Mouse (Mus musculus) midbrain, postnatal 0 days (tissue): ENCODE measurements at regions not wholly inside any gene's neighbourhood (a gene's known extent, or its start where the extent isn't known, plus 50 kb on each side); places are given as distances from the start of the nearest gene placed in this dataset.

Experiments
- ATAC-seq: fragments of 200-750 bp; cut with Nextera tagmentation; 2 replicates; pipeline ENCODE4 v1.8.0; 2017; ENCODE audit warnings: moderate number of reproducible peaks, mild to moderate bottlenecking, moderate TSS enrichment, moderate library complexity; ENCODE audit not compliant: low FRiP score
- DNase-seq: peaks from one replicate; pipeline ENCODE4 v3.0.0-alpha.2; 2015; ENCODE audit warnings: low spot score
- H3K27ac ChIP-seq: fragments of 300-500 bp; sonication (generic); 2 replicates; pipeline ENCODE4 v1.5.1; 2014; ENCODE audit warnings: low read depth, mild to moderate bottlenecking, low read length, mixed read lengths
- H3K27me3 ChIP-seq: fragments of 300-500 bp; sonication (generic); 2 replicates; pipeline ENCODE4 v1.6.1; 2014; ENCODE audit warnings: low read length, control low read depth, mixed read lengths; ENCODE audit not compliant: insufficient read depth
- H3K36me3 ChIP-seq: fragments of 300-500 bp; sonication (generic); 2 replicates; pipeline ENCODE4 v1.6.1; 2014; ENCODE audit warnings: low read length, control low read depth, mixed read lengths; ENCODE audit not compliant: insufficient read depth
- H3K4me1 ChIP-seq: fragments of 300-500 bp; sonication (generic); 2 replicates; pipeline ENCODE4 v1.6.1; 2014; ENCODE audit warnings: mild to moderate bottlenecking, control low read depth, antibody characterized with exemption, low read length, mixed read lengths; ENCODE audit not compliant: insufficient read depth
- H3K4me2 ChIP-seq: fragments of 300-500 bp; sonication (generic); 2 replicates; pipeline ENCODE4 v1.6.1; 2014; ENCODE audit warnings: low read depth, mild to moderate bottlenecking, low read length, mixed read lengths; ENCODE audit not compliant: poor library complexity, severe bottlenecking
- H3K4me3 ChIP-seq: fragments of 300-500 bp; sonication (generic); 2 replicates; pipeline ENCODE4 v1.5.1; 2014; ENCODE audit warnings: low read depth, mild to moderate bottlenecking, low read length, moderate library complexity
- H3K9ac ChIP-seq: fragments of 300-500 bp; sonication (generic); replicated peaks from 2 replicates; pipeline ENCODE4 v1.6.1; 2014; ENCODE audit warnings: mild to moderate bottlenecking, low read length, moderate library complexity, mixed read lengths; ENCODE audit not compliant: poor library complexity, severe bottlenecking
- H3K9me3 ChIP-seq: fragments of 300-500 bp; sonication (generic); 2 replicates; pipeline ENCODE4 v1.6.1; 2016; ENCODE audit warnings: low read length, control low read depth
- CTCF ChIP-seq: IDR thresholded peaks from 2 replicates; pipeline ENCODE4 v1.5.1; 2016; ENCODE audit warnings: antibody characterized with exemption, mild to moderate bottlenecking
- WGBS: fragments of 180-500 bp; shearing (Covaris S2); extraction: QIAGEN DNeasy Blood & Tissue Kit; methylation state at CpG from one replicate; pipeline ENCODE4 v1.1.7; 2014; 5-methylcytosine and 5-hydroxymethylcytosine counted together

DNA sequence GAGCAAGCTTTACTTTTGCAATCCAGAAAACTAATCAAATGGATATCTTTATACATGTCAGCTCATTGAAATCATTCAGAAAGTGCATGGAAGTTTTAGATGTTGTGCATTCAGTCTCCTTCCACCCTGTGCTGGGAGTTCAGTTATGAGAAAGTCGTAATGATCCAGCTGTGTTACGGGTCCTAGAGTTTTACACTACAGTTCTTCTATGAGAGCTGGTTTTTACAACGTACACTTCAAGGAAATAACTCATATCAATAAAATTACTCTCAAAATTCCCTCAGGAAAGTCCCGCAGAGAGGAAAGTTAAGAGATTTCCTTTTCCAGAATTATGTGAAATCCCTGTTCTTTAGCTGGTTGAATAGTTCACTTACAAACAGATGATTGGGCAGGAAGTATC lies 418.1 kb upstream of the Slc10a2 start:
- Histone ChIP-seq H3K4me3 (no peak overlapping the region), H3K36me3 (no peaks in the 10 kb centered on the region), H3K9ac (no peak overlapping the region), H3K27me3 (no peaks in the 10 kb centered on the region), H3K27ac (no peak overlapping the region), H3K4me2 (no peak overlapping the region), H3K4me1 (no peaks in the 10 kb centered on the region), H3K9me3 (no peaks in the 10 kb centered on the region)
- ATAC-seq (no peak), DNase-seq (no peak)
- TF ChIP-seq CTCF: no peak
- 86% methylated on average over 4 of the region's 4 CpGs for WGBS

GRCm38 (mm10) chr8:5495861-5496260 lies 390.7 kb upstream of the Slc10a2 start:
- DNase-seq: no peak
- ATAC-seq: no peak
- no peaks in the 10 kb centered on the region for H3K4me1 ChIP-seq
- H3K27ac ChIP-seq: no peak overlapping the region
- no peak overlapping the region for H3K9ac ChIP-seq
- no peaks in the 10 kb centered on the region for H3K36me3 ChIP-seq
- H3K4me2 ChIP-seq: no peak overlapping the region
- TF ChIP-seq CTCF: no peak
- H3K4me3 ChIP-seq: no peak overlapping the region
- H3K9me3 ChIP-seq: no peaks in the 10 kb centered on the region; the same call in 1 of the 2 replicates
- H3K27me3 ChIP-seq: no peaks in the 10 kb centered on the region
- WGBS: 90% methylated on average over 2 of the region's 2 CpGs

- Histone ChIP-seq H3K4me1 (no peaks in the 10 kb centered on the region), H3K27ac (no peak overlapping the region), H3K9ac (no peak overlapping the region), H3K36me3 (no peaks in the 10 kb centered on the region), H3K9me3 (no peaks in the 10 kb centered on the region), H3K4me3 (no peak overlapping the region), H3K27me3 (no peaks in the 10 kb centered on the region), H3K4me2 (no peak overlapping the region)
- no peak for DNase-seq
- no peak for TF ChIP-seq CTCF
- no peak for ATAC-seq
- WGBS: 81% methylated on average over 3 of the region's 3 CpGs
Observed at GRCm38 (mm10) chr8:5490491-5490890, 385.3 kb upstream of the Slc10a2 start.

- H3K4me3 ChIP-seq: no peak overlapping the region
- no peaks in the 10 kb centered on the region for H3K9me3 ChIP-seq
- H3K36me3 ChIP-seq: no peaks in the 10 kb centered on the region
- H3K27ac ChIP-seq: no peak overlapping the region
- WGBS: 82% methylated on average over 1 of the region's 1 CpGs
- no peaks in the 10 kb centered on the region for H3K27me3 ChIP-seq
- H3K4me2 ChIP-seq: no peak overlapping the region
- DNase-seq: no peak
- no peak for ATAC-seq
- no peak for TF ChIP-seq CTCF
- no peak overlapping the region for H3K9ac ChIP-seq
- no peaks in the 10 kb centered on the region for H3K4me1 ChIP-seq
Observed at GRCm38 (mm10) chr8:5482938-5483337, 377.8 kb upstream of the Slc10a2 start.

GRCm38 (mm10) chr8:5472999-5473398 lies 367.8 kb upstream of the Slc10a2 start:
- H3K9ac ChIP-seq: no peak overlapping the region
- no peak overlapping the region for H3K27ac ChIP-seq
- H3K4me3 ChIP-seq: no peak overlapping the region
- H3K4me1 ChIP-seq: no peaks in the 10 kb centered on the region
- H3K36me3 ChIP-seq: no peaks in the 10 kb centered on the region
- no peaks in the 10 kb centered on the region for H3K9me3 ChIP-seq
- DNase-seq (peak; percentile 11), ATAC-seq (no peak)
- no peak for TF ChIP-seq CTCF
- H3K27me3 ChIP-seq: no peaks in the 10 kb centered on the region
- H3K4me2 ChIP-seq: no peak overlapping the region

- Histone ChIP-seq H3K4me2 (no peak overlapping the region), H3K27me3 (no peaks in the 10 kb centered on the region), H3K27ac (no peak overlapping the region), H3K9me3 (no peaks in the 10 kb centered on the region), H3K4me3 (no peak overlapping the region), H3K36me3 (no peaks in the 10 kb centered on the region), H3K4me1 (no peaks in the 10 kb centered on the region), H3K9ac (no peak overlapping the region)
- WGBS: 94% methylated on average over 1 of the region's 1 CpGs
- ATAC-seq: no peak
- TF ChIP-seq CTCF: no peak
- DNase-seq: no peak
Observed at GRCm38 (mm10) chr8:5472582-5472981, 367.4 kb upstream of the Slc10a2 start.

DNA sequence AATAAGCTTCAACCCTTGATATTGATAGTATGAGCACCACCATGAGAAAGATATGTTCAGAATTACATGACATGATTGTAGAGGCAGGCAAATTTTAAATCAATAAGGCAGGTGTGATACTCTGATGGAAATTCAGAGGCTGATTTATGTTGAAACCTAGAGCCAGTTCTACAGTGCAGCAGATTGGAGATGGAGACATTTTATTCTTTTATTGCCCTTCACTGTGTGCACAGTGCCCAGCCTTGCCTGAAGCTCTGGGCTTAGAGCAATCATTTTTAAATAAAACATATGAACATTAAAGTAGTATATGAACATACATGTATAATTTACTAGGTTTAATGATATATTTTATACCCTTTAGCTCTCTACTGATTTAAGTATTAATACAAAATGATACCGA lies 352.5 kb upstream of the Slc10a2 start:
- Histone ChIP-seq H3K36me3 (no peaks in the 10 kb centered on the region), H3K4me3 (no peak overlapping the region), H3K27ac (no peak overlapping the region), H3K27me3 (no peaks in the 10 kb centered on the region), H3K4me2 (no peak overlapping the region), H3K4me1 (no peaks in the 10 kb centered on the region), H3K9me3 (no peaks in the 10 kb centered on the region), H3K9ac (no peak overlapping the region)
- WGBS: 91% methylated on average over 1 of the region's 1 CpGs
- no peak for TF ChIP-seq CTCF
- no peak for ATAC-seq
- no peak for DNase-seq
